ENCODE assay signal across 15 mouse cellular contexts in the genomic region with DNA sequence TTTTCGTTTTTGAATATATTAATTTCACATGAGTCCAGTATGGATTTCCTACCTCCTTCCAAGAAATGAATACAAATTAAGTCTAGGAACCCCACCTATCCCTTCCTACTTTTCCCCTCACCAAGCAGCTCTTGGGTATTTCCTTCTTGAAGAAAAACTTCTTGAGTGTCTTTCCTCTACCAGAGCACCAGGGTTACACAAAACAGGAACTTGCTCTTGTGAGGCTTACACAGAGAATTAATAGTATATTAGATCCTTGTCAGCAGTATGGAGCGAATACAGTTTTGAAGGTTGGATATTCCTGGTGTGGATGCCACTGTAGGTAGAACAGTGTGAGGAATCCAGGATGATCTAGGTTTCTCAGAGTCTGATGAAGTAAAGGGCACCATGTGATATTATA.
"Had no signal": no experiment of that assay in that cellular context is flagged by ENCODE, and none has a peak within 500 bp of the region (broad histone marks: within the 10 kb centered on the region; RNA-seq: fewer than 3 reads in every experiment).

No protein-coding gene starts in this region.

- H3K9me3 ChIP-seq: midbrain, embryonic 10.5 days; midbrain, embryonic 12.5 days; neural tube, embryonic 13.5 days; neural tube, embryonic 15.5 days had no signal

- H3K36me3 ChIP-seq: midbrain, embryonic 10.5 days; midbrain, embryonic 12.5 days; neural tube, embryonic 13.5 days; neural tube, embryonic 15.5 days had no signal

- DNase-seq: lung, adult 18-20 months; lung, embryonic 14.5 days; lung, postnatal 10 days; midbrain, embryonic 14.5 days; right cerebral cortex, postnatal 14 days; thymus, adult 18-20 months; thymus, postnatal 14 days; thymus, postnatal 36 days had no signal

- H3K4me3 ChIP-seq: midbrain, embryonic 10.5 days; midbrain, embryonic 12.5 days; myocyte; neural tube, embryonic 13.5 days; neural tube, embryonic 15.5 days had no signal

- H3K27ac ChIP-seq: macrophage; midbrain, embryonic 10.5 days; midbrain, embryonic 12.5 days; neural tube, embryonic 13.5 days; neural tube, embryonic 15.5 days had no signal

- H3K27me3 ChIP-seq: midbrain, embryonic 12.5 days; neural tube, embryonic 13.5 days; neural tube, embryonic 15.5 days had no signal

- H3K9ac ChIP-seq: lung, embryonic 14.5 days; midbrain, embryonic 12.5 days; neural tube, embryonic 13.5 days; neural tube, embryonic 15.5 days had no signal

- H3K4me2 ChIP-seq: lung, embryonic 14.5 days; midbrain, embryonic 12.5 days; neural tube, embryonic 13.5 days; neural tube, embryonic 15.5 days had no signal

- H3K4me1 ChIP-seq: midbrain, embryonic 10.5 days; midbrain, embryonic 12.5 days; neural tube, embryonic 15.5 days had no signal

- ATAC-seq: midbrain, embryonic 16.5 days had no signal
